Mouse (Mus musculus) cortical plate, adult 2 months (tissue): ENCODE results near the gene Nr1i3. TPM values are rescaled to one million over a fixed set of nuclear protein-coding genes. Genes with fewer than 3 reads are reported as not detected.
"Not testable (repeated sequence)": the region's sequence is repeated elsewhere in the genome, so short reads cannot be mapped to it uniquely, and the experiment has no call there.

Experiments
- H3K27ac ChIP-seq: fragments of 200-500 bp; 2 replicates; pipeline ENCODE4 v1.5.1; 2012; ENCODE audit warnings: low read length, control low read depth, inconsistent platforms; ENCODE audit not compliant: insufficient read depth
- H3K4me1 ChIP-seq: fragments of 200-500 bp; 2 replicates; pipeline ENCODE4 v1.6.1; 2011; ENCODE audit warnings: low read length; ENCODE audit not compliant: control insufficient read depth, insufficient read depth
- H3K4me3 ChIP-seq: fragments of 200-500 bp; 2 replicates; pipeline ENCODE4 v1.5.1; 2011; ENCODE audit warnings: mild to moderate bottlenecking, low read length, control low read depth; ENCODE audit not compliant: insufficient read depth
- CTCF ChIP-seq: fragments of 200-500 bp; IDR thresholded peaks from 2 replicates; pipeline ENCODE4 v1.5.1; 2011; ENCODE audit warnings: mild to moderate bottlenecking, control low read depth, low read length; ENCODE audit not compliant: insufficient read depth; ENCODE audit errors: extremely low read depth
- POLR2A ChIP-seq: fragments of 200-500 bp; IDR thresholded peaks from 2 replicates; pipeline ENCODE4 v1.6.1; 2011; ENCODE audit warnings: mild to moderate bottlenecking, low read length, control low read depth; ENCODE audit not compliant: insufficient read depth; ENCODE audit errors: extremely low read depth
- polyA plus RNA-seq: library from polyadenylated mRNA; depleted of rRNA; stranded (reverse); fragments of >200 nt; gene quantifications from 2 replicates; pipeline ENCODE4 v1.2.3, GENCODE M21; 2012

Nr1i3 gene
- polyA plus RNA-seq, 1 experiment: 0.15 TPM

GRCm38 (mm10) chr1:171238463-171238862, 24.7 kb downstream of the Nr1i3 start:
- peak; percentile 51 for TF ChIP-seq CTCF
- no peak for TF ChIP-seq POLR2A

DNA sequence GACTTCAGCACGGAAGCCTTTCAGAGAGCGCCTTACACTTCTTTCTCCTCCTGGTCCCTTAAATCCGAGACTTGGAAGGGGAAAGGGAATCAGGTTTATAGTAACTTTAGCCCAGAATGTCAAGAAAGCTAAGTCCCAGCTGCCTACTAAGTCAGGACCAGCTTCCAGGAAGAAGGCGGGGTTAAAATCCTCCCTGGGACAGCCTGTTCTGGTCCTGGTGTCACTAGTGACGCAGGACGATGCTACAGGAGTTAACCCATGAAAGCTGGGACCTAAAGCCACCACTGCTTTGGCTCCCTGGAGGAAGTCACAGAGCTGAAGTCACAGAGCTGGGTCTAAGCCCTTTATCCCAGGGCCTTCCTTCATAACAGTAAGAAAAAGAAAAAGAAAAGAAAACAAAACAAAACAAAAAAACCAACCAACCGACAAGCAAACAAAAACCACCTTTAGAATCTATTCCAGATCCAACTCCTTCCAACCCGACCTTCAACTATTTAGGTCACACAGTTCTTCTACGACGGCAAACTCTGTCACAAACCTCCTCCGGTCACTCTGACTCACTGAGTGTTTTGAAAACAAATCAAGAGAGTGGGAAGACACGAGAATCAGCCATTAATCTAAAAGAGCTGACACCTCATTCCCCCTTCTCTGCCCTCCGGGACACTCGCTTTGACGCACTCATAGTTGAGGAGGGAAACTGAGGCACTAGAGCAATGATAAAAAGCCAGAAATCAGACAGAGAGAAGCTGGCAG, 26.4 kb downstream of the Nr1i3 start:
- TF ChIP-seq POLR2A (no peak), CTCF (no peak)
- no peak overlapping the region for H3K27ac ChIP-seq
- H3K4me3 ChIP-seq: no peak overlapping the region
- peaks cover 2% of the 10 kb centered on the region; the same call in 1 of the 2 replicates for H3K4me1 ChIP-seq

More at GRCm38 (mm10) chr1:171238463-171238862, 24.7 kb downstream of the Nr1i3 start:
- H3K4me1 ChIP-seq: no peaks in the 10 kb centered on the region; the same call in 1 of the 2 replicates
- no peak overlapping the region for H3K4me3 ChIP-seq
- H3K27ac ChIP-seq: no peak overlapping the region

DNA sequence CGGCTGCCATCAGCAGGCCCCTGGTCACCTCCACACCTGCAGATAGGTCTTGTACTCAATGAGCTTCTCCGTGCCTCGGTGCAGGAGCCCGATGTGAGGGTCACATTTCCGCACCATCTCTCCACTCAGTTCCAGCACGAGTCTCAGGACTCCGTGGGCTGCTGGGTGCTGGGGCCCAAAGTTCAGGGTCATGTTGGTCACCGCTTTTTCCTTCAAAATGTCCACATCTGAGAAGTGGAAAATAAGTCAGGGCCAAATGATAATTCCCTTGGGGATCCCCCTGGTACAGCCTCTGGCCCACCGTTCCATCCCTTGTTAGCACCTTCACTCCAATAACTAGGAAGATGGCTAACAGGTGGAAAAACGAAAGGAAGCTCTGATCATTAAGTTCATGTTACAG, 27.1 kb downstream of the Nr1i3 start:
- Histone ChIP-seq H3K4me3 (no peak overlapping the region), H3K4me1 (peaks cover 2% of the 10 kb centered on the region; the same call in 1 of the 2 replicates), H3K27ac (no peak overlapping the region)
- TF ChIP-seq CTCF: no peak
- no peak for TF ChIP-seq POLR2A

DNA sequence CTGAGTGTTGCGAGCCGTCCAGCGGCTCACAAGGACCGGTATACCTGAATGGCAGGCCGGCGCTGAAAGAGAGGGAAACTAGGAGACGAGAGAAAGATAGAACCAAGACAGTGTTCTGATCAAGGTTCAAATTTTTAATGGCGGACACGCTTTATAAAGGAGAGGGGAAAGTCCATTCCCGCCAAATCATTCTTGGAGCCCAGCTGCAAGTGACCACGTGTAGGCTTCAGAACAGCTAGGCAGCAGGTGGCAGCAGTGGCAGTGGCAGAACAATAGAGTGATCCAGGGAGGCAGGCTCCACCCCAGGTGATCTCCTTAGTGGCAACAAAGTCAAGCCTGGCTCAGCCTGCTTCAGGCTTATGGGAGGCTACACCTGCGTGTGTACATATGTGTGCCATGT, 28.2 kb downstream of the Nr1i3 start:
- not testable (repeated sequence) for H3K27ac ChIP-seq, H3K4me1 ChIP-seq, H3K4me3 ChIP-seq

DNA sequence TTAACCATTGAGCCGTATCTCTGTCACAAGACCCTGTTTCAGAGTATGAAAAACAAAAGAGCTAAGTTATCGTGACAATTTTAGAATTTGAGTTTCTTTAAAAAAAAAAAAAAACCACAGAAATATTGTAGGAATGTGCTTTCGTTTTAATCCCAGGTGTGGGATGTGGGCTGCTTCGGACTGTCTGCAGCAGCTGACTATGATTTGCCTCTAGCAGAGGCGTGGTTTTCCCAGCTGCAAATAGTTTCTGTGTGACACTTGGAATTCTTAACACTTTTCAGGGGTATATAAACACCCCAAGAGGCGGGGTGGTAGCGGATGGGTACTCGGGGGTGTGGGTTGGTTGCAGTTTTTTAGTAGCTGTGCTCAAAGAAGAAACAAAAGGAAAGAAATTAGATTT, 31.6 kb downstream of the Nr1i3 start:
- no peak overlapping the region for H3K27ac ChIP-seq
- H3K4me1 ChIP-seq: peaks cover 2% of the 10 kb centered on the region; the same call in 1 of the 2 replicates
- TF ChIP-seq CTCF: no peak
- no peak for TF ChIP-seq POLR2A
- H3K4me3 ChIP-seq: no peak overlapping the region

DNA sequence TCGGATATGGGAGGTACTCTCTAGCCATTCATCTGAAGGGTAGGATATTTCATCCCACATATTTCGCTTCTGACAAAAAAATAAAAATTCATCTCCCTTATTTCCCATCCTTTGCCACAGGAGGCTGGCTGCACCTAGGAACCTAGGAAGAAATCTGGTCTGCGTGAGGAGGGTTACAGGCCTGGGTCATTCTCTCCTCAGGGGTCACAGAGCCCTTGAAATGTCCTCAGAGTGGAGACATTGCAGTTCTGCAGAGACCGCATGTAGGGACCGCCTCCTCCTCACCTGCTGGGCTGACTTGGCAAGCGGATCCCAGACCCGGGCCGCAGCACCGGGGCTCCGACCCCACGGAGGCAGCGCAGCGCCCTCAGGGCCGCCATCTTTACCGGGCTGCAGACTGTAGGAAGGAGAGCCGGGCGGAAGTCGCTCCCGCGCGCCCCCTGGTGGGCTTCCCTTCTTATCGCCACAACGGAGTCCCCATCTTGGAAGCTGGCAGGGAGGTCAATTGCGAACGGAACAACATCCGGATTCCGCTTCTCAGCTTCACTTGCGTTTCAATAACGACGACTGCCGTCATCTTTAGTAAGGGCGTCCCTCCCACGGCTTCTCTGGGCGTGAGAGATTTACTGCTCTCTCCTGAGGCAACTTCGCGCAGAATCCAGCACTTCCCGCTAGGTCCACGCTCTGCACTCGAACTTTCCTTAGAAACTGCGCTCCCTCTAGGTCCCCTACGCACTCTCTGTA, 33.1 kb downstream of the Nr1i3 start:
- peak; percentile 82; the same call in 1 of the 2 replicates for TF ChIP-seq POLR2A
- TF ChIP-seq CTCF: peak; percentile 71
- Histone ChIP-seq H3K4me3 (peak overlapping the region; percentile 68), H3K27ac (peak overlapping the region; percentile 79), H3K4me1 (peaks cover 2% of the 10 kb centered on the region; the same call in 1 of the 2 replicates)

DNA sequence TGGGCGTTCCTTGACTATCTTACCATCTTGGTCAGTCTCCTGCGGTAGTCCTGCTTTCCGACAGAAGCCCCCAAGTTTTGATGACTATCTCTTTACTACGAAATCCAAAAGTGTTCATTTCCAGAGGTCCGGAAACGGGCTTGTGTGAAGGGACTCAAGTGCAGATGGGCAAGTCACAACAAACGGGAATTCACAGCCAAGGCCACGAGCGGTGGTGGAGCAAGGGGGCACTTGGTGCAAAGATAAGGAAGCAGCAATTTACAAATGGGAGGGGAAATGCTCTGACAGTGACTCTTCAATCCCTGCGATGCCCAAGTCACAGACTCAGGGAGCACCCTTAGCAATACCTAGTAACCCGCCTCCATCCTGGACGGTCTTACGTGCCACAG, 33.7 kb downstream of the Nr1i3 start:
- peak overlapping the region; percentile 74 for H3K27ac ChIP-seq
- peak overlapping the region; percentile 68 for H3K4me3 ChIP-seq
- peaks cover 2% of the 10 kb centered on the region; the same call in 1 of the 2 replicates for H3K4me1 ChIP-seq
- no peak for TF ChIP-seq POLR2A
- no peak for TF ChIP-seq CTCF

DNA sequence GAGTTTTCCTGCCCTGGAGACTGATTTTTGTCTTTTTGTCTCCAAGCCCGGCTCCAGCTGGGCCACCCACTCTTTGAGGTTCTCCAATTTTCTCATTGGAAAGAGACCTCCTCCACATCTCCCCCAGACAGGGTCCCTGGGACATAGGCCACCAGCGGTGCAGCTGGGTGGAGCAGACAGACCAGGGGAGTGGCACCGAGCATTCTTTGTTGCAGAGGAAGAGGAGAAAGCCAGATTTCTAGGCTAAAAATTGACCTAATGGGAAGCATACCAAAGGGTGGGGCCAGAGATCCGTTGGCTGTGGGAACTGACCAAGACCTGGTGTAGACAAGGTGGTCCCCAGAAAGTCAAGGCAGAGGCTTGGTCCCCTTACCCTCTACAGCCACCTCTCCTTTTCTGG, 34.1 kb downstream of the Nr1i3 start:
- peak overlapping the region; percentile 74 for H3K27ac ChIP-seq
- H3K4me3 ChIP-seq: no peak overlapping the region; the same call in 1 of the 2 replicates
- no peak for TF ChIP-seq CTCF
- no peak for TF ChIP-seq POLR2A
- peaks cover 2% of the 10 kb centered on the region; the same call in 1 of the 2 replicates for H3K4me1 ChIP-seq

DNA sequence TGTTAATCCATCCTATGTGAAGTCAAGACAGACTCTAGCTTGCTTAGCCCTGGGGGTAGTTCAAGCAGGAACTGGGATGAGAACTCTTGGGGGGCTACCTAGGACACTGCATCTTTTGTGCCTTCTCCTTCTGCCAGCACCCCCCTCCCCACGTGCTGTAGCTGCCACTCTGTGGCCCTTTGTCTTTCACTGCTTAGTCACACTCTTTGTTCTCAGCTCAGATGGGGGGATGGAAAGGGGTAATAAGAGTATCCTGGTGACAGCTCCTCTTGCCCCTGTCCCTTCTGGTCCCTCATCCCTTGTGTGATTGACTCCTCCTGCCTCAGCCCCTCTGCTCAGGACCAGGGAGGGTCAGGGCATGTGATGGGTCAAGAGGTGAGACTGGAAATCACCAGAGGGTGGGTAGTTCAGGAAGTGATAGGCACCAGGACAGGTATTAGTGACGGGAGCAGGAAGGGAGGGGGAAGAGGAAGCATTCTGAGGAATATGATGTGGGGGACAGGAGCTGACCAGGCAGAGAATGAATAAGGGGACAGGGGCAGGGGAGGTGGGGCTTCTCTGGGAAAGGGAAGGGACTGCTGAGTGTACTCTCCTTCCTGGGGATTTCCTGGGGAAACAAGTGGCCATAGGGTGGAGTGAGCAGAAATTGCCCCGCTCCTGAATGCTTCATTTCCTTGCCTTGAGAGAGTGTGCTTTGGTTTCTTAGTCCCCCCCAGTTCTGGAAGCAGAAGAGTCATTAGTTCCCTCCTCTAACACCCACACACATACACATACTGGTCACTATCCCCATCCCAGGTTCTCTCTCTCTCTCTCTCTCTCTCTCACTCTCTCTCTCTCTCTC, 34.8 kb downstream of the Nr1i3 start:
- Histone ChIP-seq H3K4me3 (no peak overlapping the region), H3K27ac (peak overlapping the region; percentile 91), H3K4me1 (peaks cover 2% of the 10 kb centered on the region; the same call in 1 of the 2 replicates)
- no peak for TF ChIP-seq CTCF
- no peak for TF ChIP-seq POLR2A
